Mouse (Mus musculus): ENCODE results near the gene Slc27a5. TPM values are rescaled to one million over a fixed set of nuclear protein-coding genes. Genes with fewer than 3 reads are reported as not detected.

Slc27a5 gene
- total and polyA plus RNA-seq, 3 experiments: 0.13 TPM; not detected in 2

- TF ChIP-seq SMC3 (IDR thresholded peaks at IDR 0.05; ENCODE audit: low read depth, low read length) (peak; percentile 74), MAX (IDR thresholded peaks at IDR 0.05; ENCODE audit: low read length) (peak; percentile 70)
Measured at GRCm38 (mm10) chr7:13009143-13010004, 11.4 kb upstream of the Slc27a5 start (continued).

- H3K36me3 ChIP-seq (ENCODE audit: control insufficient read depth in 1 of 2, insufficient read depth in 2 of 2, low read length in 2 of 2): no peaks in the 10 kb centered on the region; a peak in 1 of 4 replicates
- no peak overlapping the region for H3K27ac ChIP-seq (ENCODE audit: control insufficient read depth, low read depth, low read length)
- H3K4me3 ChIP-seq (ENCODE audit: control insufficient read depth in 1 of 2, insufficient read depth in 1 of 2, low read depth in 2 of 2, low read length in 2 of 2): no peak overlapping the region
- no peak for TF ChIP-seq ZMIZ1 (IDR thresholded peaks at IDR 0.05; ENCODE audit: low read depth, low read length)
- TF ChIP-seq HCFC1 (IDR thresholded peaks at IDR 0.05; ENCODE audit: low read depth, low read length): no peak
- TF ChIP-seq POLR2A (IDR thresholded peaks at IDR 0.05; ENCODE audit: control insufficient read depth in 1 of 2, insufficient read depth in 1 of 2, low read depth in 1 of 2, low read length in 2 of 2, poor library complexity in 1 of 2): no peak
- DNase-seq (ENCODE audit: low read depth, low spot score): no peak
- peaks cover 20% of the 10 kb centered on the region for H3K79me2 ChIP-seq (ENCODE audit: control insufficient read depth, insufficient read depth, low read length, poor library complexity)
- no peaks in the 10 kb centered on the region for H3K27me3 ChIP-seq (ENCODE audit: control insufficient read depth in 1 of 2, insufficient read depth in 2 of 2, low read length in 2 of 2)
- H3K9me3 ChIP-seq (replicated peaks; ENCODE audit: insufficient read depth, low read length): no peaks in the 10 kb centered on the region
- H3K4me1 ChIP-seq (ENCODE audit: control insufficient read depth in 1 of 2, insufficient read depth in 2 of 2, low read length in 2 of 2): peaks cover 0 to 8% of the 10 kb centered on the region in 2 experiments; a peak in 1 of 4 replicates
- H3K9ac ChIP-seq (ENCODE audit: control insufficient read depth, low read depth, low read length, poor library complexity, severe bottlenecking): no peak overlapping the region
Measured at GRCm38 (mm10) chr7:13007341-13008092, 9.5 kb upstream of the Slc27a5 start.

- H3K9ac ChIP-seq (ENCODE audit: control insufficient read depth, low read depth, low read length, poor library complexity, severe bottlenecking): no peak overlapping the region
- no peak overlapping the region for H3K27ac ChIP-seq (ENCODE audit: control insufficient read depth, low read depth, low read length)
- DNase-seq (ENCODE audit: low read depth, low spot score): no peak
- no peaks in the 10 kb centered on the region for H3K9me3 ChIP-seq (replicated peaks; ENCODE audit: insufficient read depth, low read length)
- H3K4me1 ChIP-seq (ENCODE audit: control insufficient read depth in 1 of 2, insufficient read depth in 2 of 2, low read length in 2 of 2): peaks cover 0 to 8% of the 10 kb centered on the region in 2 experiments; a peak in 1 of 4 replicates
- H3K27me3 ChIP-seq (ENCODE audit: control insufficient read depth in 1 of 2, insufficient read depth in 2 of 2, low read length in 2 of 2): no peaks in the 10 kb centered on the region
- H3K4me3 ChIP-seq (ENCODE audit: control insufficient read depth in 1 of 2, insufficient read depth in 1 of 2, low read depth in 2 of 2, low read length in 2 of 2): no peak overlapping the region
- no peak for TF ChIP-seq CHD2 (IDR thresholded peaks at IDR 0.05; ENCODE audit: low read length)
- TF ChIP-seq MAZ (IDR thresholded peaks at IDR 0.05; ENCODE audit: low read depth, low read length): no peak
- no peak for TF ChIP-seq ELF1 (IDR thresholded peaks at IDR 0.05; ENCODE audit: low read depth, low read length)
- TF ChIP-seq SMC3 (IDR thresholded peaks at IDR 0.05; ENCODE audit: low read depth, low read length): no peak
- TF ChIP-seq UBTF (IDR thresholded peaks at IDR 0.05; ENCODE audit: borderline replicate concordance, insufficient read depth, low read depth, low read length): no peak
- no peaks in the 10 kb centered on the region; a peak in 1 of 4 replicates for H3K36me3 ChIP-seq (ENCODE audit: control insufficient read depth in 1 of 2, insufficient read depth in 2 of 2, low read length in 2 of 2)
- peaks cover 20% of the 10 kb centered on the region for H3K79me2 ChIP-seq (ENCODE audit: control insufficient read depth, insufficient read depth, low read length, poor library complexity)
Measured at GRCm38 (mm10) chr7:13006531-13006930, 8.5 kb upstream of the Slc27a5 start.

- Histone ChIP-seq H3K9me3 (replicated peaks; ENCODE audit: insufficient read depth, low read length) (no peaks in the 10 kb centered on the region), H3K4me3 (ENCODE audit: control insufficient read depth in 1 of 2, insufficient read depth in 1 of 2, low read depth in 2 of 2, low read length in 2 of 2) (no peak overlapping the region), H3K27me3 (ENCODE audit: control insufficient read depth in 1 of 2, insufficient read depth in 2 of 2, low read length in 2 of 2) (no peaks in the 10 kb centered on the region), H3K4me1 (ENCODE audit: control insufficient read depth in 1 of 2, insufficient read depth in 2 of 2, low read length in 2 of 2) (peaks cover 0 to 8% of the 10 kb centered on the region in 2 experiments; a peak in 1 of 4 replicates), H3K79me2 (ENCODE audit: control insufficient read depth, insufficient read depth, low read length, poor library complexity) (peaks cover 20% of the 10 kb centered on the region), H3K27ac (ENCODE audit: control insufficient read depth, low read depth, low read length) (no peak overlapping the region), H3K9ac (ENCODE audit: control insufficient read depth, low read depth, low read length, poor library complexity, severe bottlenecking) (no peak overlapping the region), H3K36me3 (ENCODE audit: control insufficient read depth in 1 of 2, insufficient read depth in 2 of 2, low read length in 2 of 2) (no peaks in the 10 kb centered on the region; a peak in 1 of 4 replicates)
- no peak for DNase-seq (ENCODE audit: low read depth, low spot score)
- TF ChIP-seq MXI1 (IDR thresholded peaks at IDR 0.05; ENCODE audit: low read depth, low read length) (no peak), NRF1 (IDR thresholded peaks at IDR 0.05; ENCODE audit: insufficient read depth, low read depth, low read length, poor library complexity, severe bottlenecking) (no peak), ZKSCAN1 (IDR thresholded peaks at IDR 0.05; ENCODE audit: low read depth, low read length) (no peak), RAD21 (IDR thresholded peaks at IDR 0.05; ENCODE audit: low read depth, low read length) (no peak), POLR2AphosphoS2 (IDR thresholded peaks at IDR 0.05; ENCODE audit: low read length) (no peak), E2F4 (IDR thresholded peaks at IDR 0.05; ENCODE audit: borderline replicate concordance, low read depth, low read length) (no peak), ELF1 (IDR thresholded peaks at IDR 0.05; ENCODE audit: low read depth, low read length) (no peak), GATA1 (IDR thresholded peaks at IDR 0.05; ENCODE audit: low read depth, low read length) (no peak), USF1 (IDR thresholded peaks at IDR 0.05; ENCODE audit: low read depth, low read length) (no peak), MYC (IDR thresholded peaks at IDR 0.05; ENCODE audit: low read depth, low read length) (no peak), BHLHE40 (IDR thresholded peaks at IDR 0.05; ENCODE audit: borderline replicate concordance, low read depth, low read length) (no peak), GABPA (IDR thresholded peaks at IDR 0.05; ENCODE audit: low read depth, low read length) (no peak), SIN3A (IDR thresholded peaks at IDR 0.05; ENCODE audit: low read length) (no peak)
Measured at GRCm38 (mm10) chr7:13006011-13006410, 8.0 kb upstream of the Slc27a5 start.

Measured in MEL (cell line).